Mouse (Mus musculus) heart, embryonic 11.5 days (tissue): ENCODE measurements around the gene Otub1. TPM values are rescaled to one million over a fixed set of nuclear protein-coding genes. Genes with fewer than 3 reads are reported as not detected.

Experiments used
- ATAC-seq: fragments of 200-750 bp; cut with Nextera tagmentation; replicated peaks from 2 replicates; pipeline ENCODE4 v1.8.0; 2017; ENCODE audit warnings: moderate library complexity; ENCODE audit not compliant: insufficient number of reproducible peaks, low FRiP score, low TSS enrichment
- H3K27ac ChIP-seq: fragments of 300-500 bp; sonication (generic); 2 replicates; pipeline ENCODE4 v1.5.1; 2014; ENCODE audit warnings: mild to moderate bottlenecking, low read depth, low read length
- H3K27me3 ChIP-seq: fragments of 300-500 bp; sonication (generic); 2 replicates; pipeline ENCODE4 v1.6.1; 2014; ENCODE audit warnings: mild to moderate bottlenecking, low read length, mixed read lengths; ENCODE audit not compliant: control insufficient read depth, insufficient read depth
- H3K36me3 ChIP-seq: fragments of 300-500 bp; sonication (generic); 2 replicates; pipeline ENCODE4 v1.6.1; 2014; ENCODE audit warnings: mild to moderate bottlenecking, low read length, moderate library complexity, mixed read lengths; ENCODE audit not compliant: control insufficient read depth, insufficient read depth
- H3K4me1 ChIP-seq: fragments of 300-500 bp; sonication (generic); 2 replicates; pipeline ENCODE4 v1.6.1; 2014; ENCODE audit warnings: low read length; ENCODE audit not compliant: control insufficient read depth, insufficient read depth
- H3K4me2 ChIP-seq: fragments of 300-500 bp; sonication (generic); 2 replicates; pipeline ENCODE4 v1.6.1; 2014; ENCODE audit warnings: mild to moderate bottlenecking, moderate library complexity
- H3K4me3 ChIP-seq: fragments of 300-500 bp; sonication (generic); 2 replicates; pipeline ENCODE4 v1.5.1; 2014; ENCODE audit warnings: low read depth, low read length
- H3K9ac ChIP-seq: fragments of 300-500 bp; sonication (generic); 2 replicates; pipeline ENCODE4 v1.6.1; 2014; ENCODE audit warnings: mild to moderate bottlenecking, low read depth, low read length, moderate library complexity
- H3K9me3 ChIP-seq: fragments of 300-500 bp; sonication (generic); replicated peaks from 2 replicates; pipeline ENCODE4 v1.6.1; 2016; ENCODE audit warnings: low read length; ENCODE audit not compliant: control insufficient read depth
- WGBS: fragments of 180-500 bp; shearing (Covaris S2); extraction: QIAGEN DNeasy Blood & Tissue Kit; methylation state at CpG from one replicate; pipeline ENCODE4 v1.1.7; 2014; ENCODE audit not compliant: insufficient replicate concordance; 5-methylcytosine and 5-hydroxymethylcytosine counted together
- polyA plus RNA-seq: library from polyadenylated mRNA; unstranded; fragments of >200 nt; fragmentation: Nextera tagmentation; extraction: Ambion mirVana; gene quantifications from 2 replicates; pipeline ENCODE4 v1.2.1, GENCODE M21; 2014

Gene Otub1
- polyA plus RNA-seq, 1 experiment from 2014 or later = 172 TPM

DNA sequence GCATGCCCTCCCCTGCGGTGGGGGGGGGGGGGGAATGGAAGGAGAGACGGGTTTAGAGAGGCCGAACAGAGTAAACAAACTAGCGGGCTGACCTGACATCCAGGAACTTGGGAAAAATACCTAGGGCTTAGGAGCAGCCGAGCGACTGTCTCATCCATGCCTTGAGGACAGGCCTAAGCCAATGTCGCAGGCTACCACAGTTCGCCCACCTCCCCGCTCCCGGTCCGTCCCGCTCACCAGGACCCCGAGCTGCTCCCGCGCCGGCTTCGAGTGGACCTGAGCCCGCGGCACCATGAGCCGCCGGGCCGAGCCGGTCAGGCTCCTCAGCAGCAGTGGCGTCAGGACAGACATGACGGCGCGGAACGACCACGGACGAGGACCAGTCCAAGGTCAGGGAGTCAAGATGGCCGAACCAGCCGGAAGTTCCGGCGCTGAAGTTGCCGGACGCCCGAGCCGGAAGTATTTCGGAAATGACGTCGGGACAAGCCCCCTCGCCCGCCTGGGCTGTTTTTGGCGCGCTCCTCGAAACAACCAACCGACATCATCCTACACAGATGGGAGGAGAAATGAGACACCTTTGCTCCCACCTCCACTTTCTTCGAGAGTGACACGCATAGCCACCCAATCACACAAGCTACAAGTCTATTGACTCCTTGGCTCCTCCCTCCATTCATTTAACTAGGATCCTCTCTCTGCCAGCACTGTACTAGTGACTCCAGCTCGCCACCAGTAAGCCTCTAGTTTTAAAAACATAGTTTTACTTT, 11.2 kb upstream of the Otub1 start, which contains the start of gene Cox8a:
Cox8a (minus strand) TSS at position 455 of the 764 bp plus-strand sequence.
- Histone ChIP-seq H3K4me1 (peaks cover 19% of the 10 kb centered on the region), H3K4me3 (peak within 1 kb of the TSS; percentile 76), H3K27me3 (no peaks in the 10 kb centered on the region), H3K9ac (peak within 1 kb of the TSS; percentile 88), H3K9me3 (no peaks in the 10 kb centered on the region), H3K27ac (peak within 1 kb of the TSS; percentile 94), H3K4me2 (peak within 1 kb of the TSS; percentile 81), H3K36me3 (peaks cover 9% of the 10 kb centered on the region)
- peak; percentile 94 for ATAC-seq
- WGBS = under 1% methylated on average over 50 of the region's 50 CpGs

DNA sequence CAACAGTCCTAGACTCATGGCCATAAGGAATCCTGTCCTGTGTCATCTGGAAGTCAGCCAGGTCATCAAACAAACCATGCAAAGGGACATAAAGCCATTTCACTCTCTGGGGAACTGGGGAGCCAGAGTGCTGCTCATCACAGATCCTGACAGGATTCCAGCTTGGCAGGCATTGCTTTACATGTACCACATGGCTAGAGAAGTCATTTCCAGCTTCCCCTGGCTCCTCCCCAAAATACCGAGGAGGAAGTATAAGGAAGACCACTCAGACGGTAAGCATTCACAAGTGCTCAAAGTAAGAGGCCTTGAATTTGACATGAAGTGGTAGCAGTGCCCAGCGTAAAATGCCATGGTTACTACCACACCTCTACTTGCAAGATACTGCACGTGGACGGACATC, 8.4 kb upstream of the Otub1 start:
- Histone ChIP-seq H3K4me3 (no peak overlapping the region), H3K27ac (no peak overlapping the region), H3K9ac (no peak overlapping the region), H3K9me3 (no peaks in the 10 kb centered on the region), H3K36me3 (peaks cover 12% of the 10 kb centered on the region), H3K27me3 (no peaks in the 10 kb centered on the region), H3K4me2 (no peak overlapping the region), H3K4me1 (peaks cover 19% of the 10 kb centered on the region)
- WGBS = 79% methylated on average over 5 of the region's 5 CpGs
- no peak for ATAC-seq

DNA sequence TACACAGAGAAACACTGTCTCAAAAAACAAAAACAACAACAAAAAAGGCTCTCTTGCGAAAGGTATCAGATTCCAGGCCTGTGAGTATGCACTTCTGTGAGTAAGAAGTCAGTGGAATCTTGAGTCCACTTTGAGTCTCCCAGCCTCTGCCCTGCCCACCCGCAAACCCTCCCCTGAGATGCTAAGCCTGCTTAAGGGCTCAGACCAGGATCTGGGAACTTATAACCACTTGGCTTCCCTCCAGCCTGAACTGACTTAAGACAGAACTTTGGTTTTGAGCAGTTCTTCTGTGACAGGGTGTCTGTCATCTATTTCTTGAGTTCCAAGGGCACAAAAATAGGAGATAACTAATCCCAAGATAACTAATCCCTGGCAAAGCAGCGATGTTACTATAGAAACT, 6.9 kb upstream of the Otub1 start:
- WGBS = 92% methylated on average over 3 of the region's 3 CpGs

DNA sequence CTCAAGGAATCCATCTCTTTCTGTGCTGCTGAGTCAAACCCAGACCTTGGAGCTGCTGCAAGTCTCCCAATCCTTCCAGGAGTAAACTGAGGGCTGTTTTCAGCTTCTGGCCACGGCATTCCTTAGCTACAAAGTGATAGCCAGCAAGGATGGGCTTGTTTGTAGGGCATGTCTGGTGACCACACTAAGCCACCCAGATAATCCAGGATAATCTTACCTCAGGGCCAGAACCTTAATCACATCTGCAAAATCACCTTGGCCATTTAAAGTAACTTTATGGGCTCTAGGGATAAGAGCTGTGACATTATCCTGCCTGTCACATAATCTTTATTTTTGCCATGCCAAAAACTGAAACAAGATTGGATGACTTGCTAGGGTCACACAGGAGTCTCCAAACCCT, 6.1 kb upstream of the Otub1 start:
- WGBS = 88% methylated on average over 1 of the region's 1 CpGs
- Histone ChIP-seq H3K4me1 (peaks cover 19% of the 10 kb centered on the region), H3K9me3 (no peaks in the 10 kb centered on the region), H3K36me3 (peaks cover 12% of the 10 kb centered on the region), H3K27me3 (no peaks in the 10 kb centered on the region), H3K27ac (no peak overlapping the region), H3K4me2 (no peak overlapping the region), H3K9ac (no peak overlapping the region), H3K4me3 (no peak overlapping the region)
- ATAC-seq = no peak

More for the DNA sequence above, 6.9 kb upstream of the Otub1 start:
- Histone ChIP-seq H3K4me2 (no peak overlapping the region), H3K9me3 (no peaks in the 10 kb centered on the region), H3K4me3 (no peak overlapping the region), H3K4me1 (peaks cover 19% of the 10 kb centered on the region), H3K36me3 (peaks cover 12% of the 10 kb centered on the region), H3K9ac (no peak overlapping the region), H3K27me3 (no peaks in the 10 kb centered on the region), H3K27ac (no peak overlapping the region)
- ATAC-seq = no peak

DNA sequence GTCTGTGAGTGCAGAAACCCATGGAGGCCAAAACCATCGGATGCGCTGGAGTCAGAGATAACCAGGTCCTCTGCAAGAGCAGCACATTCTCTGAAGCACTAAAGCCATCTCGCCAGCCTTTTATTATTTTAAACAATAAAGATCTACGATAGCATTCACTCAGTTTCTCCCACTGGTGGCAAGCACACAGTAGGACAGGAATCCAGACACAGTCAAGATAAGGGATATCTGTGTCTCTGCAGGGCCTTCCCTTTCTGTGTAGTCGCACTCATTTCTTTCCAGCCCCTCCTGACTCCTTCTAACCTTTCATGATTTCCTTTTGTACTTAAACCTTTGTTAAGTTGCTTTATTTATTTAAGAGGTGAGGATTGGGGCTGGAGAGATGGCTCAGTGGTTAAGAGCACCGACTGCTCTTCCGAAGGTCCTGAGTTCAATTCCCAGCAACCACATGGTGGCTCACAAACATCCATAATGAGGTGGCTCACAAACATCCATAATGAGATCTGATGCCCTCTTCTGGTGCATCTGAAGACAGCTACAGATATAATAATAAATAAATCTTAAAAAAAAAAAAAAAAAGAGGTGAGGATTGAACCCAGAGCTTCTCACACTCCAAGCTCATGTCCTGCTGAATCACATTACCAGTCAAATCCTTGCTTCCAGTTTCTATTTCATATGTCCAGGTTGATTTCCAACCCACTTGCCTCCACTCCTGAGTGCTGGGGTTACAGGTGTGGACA, 4.0 kb upstream of the Otub1 start:
- no peak overlapping the region for H3K9ac ChIP-seq
- H3K27me3 ChIP-seq = no peaks in the 10 kb centered on the region
- H3K4me1 ChIP-seq = peaks cover 14% of the 10 kb centered on the region
- 86% methylated on average over 7 of the region's 7 CpGs for WGBS
- no peak overlapping the region for H3K27ac ChIP-seq
- H3K4me3 ChIP-seq = no peak overlapping the region
- no peaks in the 10 kb centered on the region for H3K9me3 ChIP-seq
- no peak for ATAC-seq
- H3K36me3 ChIP-seq = peaks cover 12% of the 10 kb centered on the region
- no peak overlapping the region for H3K4me2 ChIP-seq

DNA sequence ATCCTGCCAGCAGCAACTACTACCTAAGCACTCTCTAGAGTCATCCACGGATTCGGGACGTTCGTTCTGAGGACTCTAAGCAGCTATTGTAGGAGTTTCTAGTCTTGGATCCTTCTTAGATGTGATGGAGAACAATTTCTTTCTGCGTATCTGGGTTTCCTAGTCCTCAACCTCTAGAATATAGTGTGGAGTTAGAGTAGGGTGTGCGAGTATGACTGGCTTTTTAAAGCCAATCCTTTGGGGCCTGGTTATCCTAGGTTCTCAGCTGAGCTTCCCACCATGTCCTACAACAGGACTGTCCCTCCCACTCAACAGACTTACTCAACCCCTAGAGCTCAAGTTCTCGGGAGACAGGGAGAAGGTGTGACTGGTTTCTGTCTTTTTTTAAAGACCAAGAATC, 790 bp downstream of the Otub1 start:
- peak overlapping the region; percentile 89 for H3K9ac ChIP-seq
- peak overlapping the region; percentile 98 for H3K27ac ChIP-seq
- peaks cover 21% of the 10 kb centered on the region for H3K4me1 ChIP-seq
- ATAC-seq = no peak
- H3K36me3 ChIP-seq = peaks cover 16% of the 10 kb centered on the region; the same call in 1 of the 2 replicates
- peak overlapping the region; percentile 70 for H3K4me3 ChIP-seq
- no peaks in the 10 kb centered on the region for H3K27me3 ChIP-seq
- WGBS = 28% methylated on average over 7 of the region's 7 CpGs
- H3K4me2 ChIP-seq = peak overlapping the region; percentile 82
- H3K9me3 ChIP-seq = no peaks in the 10 kb centered on the region

DNA sequence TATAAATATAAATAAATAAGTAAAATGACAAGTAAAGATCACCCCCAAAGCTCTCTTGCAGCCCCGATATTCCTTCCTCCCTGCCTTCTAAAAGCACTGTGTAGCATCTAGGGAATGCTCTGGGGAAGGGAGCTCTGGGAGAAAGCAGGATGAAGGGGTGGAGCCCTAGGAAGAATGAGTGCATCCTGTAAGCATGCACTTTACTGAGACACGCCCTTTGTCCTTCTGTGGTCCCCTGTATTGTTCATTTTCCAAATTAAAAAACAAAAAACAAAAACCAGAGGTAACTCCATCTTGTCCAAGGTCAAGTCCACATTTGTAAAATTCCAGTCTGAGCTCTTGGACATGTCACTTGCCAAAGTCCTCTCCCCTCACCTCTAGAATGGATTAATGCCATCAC, 1.2 kb downstream of the Otub1 start:
- ATAC-seq = no peak
- whole genome bisulfite sequencing = 67% methylated on average over 2 of the region's 2 CpGs
- Histone ChIP-seq H3K36me3 (peaks cover 16% of the 10 kb centered on the region; the same call in 1 of the 2 replicates), H3K9me3 (no peaks in the 10 kb centered on the region), H3K9ac (peak overlapping the region; percentile 89), H3K4me3 (peak overlapping the region; percentile 70), H3K4me1 (peaks cover 21% of the 10 kb centered on the region), H3K27ac (peak overlapping the region; percentile 98), H3K4me2 (peak overlapping the region; percentile 82), H3K27me3 (no peaks in the 10 kb centered on the region)

DNA sequence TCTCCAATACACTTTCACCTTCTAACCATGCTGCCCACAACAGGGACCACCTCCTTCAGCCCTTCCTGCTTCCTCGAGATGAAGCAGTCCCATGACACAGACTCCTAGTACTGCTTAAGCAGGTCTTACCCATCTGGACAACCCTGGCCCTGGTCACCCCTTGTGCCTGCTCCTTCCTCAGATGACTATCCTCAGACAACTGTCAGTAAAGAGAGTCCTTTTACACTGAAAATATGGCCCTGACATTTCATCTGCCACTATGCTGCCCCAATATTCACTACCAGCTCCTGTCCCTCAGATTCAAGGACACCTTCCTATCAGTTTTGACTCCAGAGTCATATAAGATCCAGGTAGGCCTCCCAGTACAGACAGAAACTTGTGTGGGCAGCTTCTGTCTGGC, 5.7 kb downstream of the Otub1 start:
- H3K27ac ChIP-seq = no peak overlapping the region
- H3K4me2 ChIP-seq = no peak overlapping the region
- no peak overlapping the region for H3K4me3 ChIP-seq
- no peaks in the 10 kb centered on the region for H3K9me3 ChIP-seq
- H3K4me1 ChIP-seq = peaks cover 30% of the 10 kb centered on the region
- H3K36me3 ChIP-seq = peaks cover 37% of the 10 kb centered on the region
- no peak overlapping the region for H3K9ac ChIP-seq
- ATAC-seq = no peak
- WGBS = 56% methylated on average over 1 of the region's 1 CpGs
- H3K27me3 ChIP-seq = no peaks in the 10 kb centered on the region
